Mouse (Mus musculus) c-Kit-positive CD71-positive TER-119-negative erythroid progenitor cells, embryonic 14.5 days (primary cell): ENCODE measurements at regions not wholly inside any gene's neighbourhood (a gene's known extent, or its start where the extent isn't known, plus 50 kb on each side); places are given as distances from the start of the nearest gene placed in this dataset.

Experiments used
- DNase-seq: peaks from one replicate; pipeline ENCODE4 v3.0.0-alpha.2; 2013; ENCODE audit warnings: low read depth

DNA sequence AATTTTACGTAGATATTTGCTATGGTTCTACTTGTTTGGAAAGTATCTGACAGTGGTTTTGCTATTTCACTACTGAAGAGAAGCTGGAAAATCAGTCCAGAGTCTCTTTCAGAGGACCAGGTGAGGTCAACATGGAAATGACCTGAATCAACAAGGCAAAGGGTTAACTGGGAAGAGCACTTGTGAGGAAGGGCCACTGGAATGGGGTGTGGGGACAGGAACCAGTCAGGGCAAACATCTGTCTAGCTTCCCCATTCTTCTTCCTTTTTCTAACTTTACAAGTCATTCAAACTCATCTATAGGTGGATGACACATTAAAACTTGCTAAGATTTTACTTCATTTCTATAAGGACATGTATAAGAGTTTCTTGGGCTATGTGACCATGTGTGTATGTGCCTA lies 283.7 kb downstream of the Gm11146 start:
- no peak for DNase-seq

DNA sequence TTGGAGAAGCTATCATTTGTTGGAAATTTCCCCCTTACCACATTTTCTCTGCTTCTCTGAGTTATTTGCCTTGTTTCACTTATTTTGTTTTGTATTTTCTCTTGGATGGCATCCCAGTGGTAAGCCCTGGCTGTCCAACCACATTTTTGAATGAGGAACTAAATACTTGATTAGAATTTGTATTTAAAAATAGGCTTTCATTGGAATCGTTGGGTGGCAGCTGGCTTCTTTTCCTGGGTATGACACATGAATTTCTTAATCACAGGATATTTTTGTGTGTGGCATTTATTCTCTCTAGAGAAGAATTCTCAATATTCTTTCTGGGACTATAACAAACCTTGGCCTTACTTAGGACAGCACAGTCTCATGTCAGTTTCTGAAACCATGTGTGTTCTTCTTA lies 286.5 kb downstream of the Gm11146 start:
- no peak for DNase-seq

DNA sequence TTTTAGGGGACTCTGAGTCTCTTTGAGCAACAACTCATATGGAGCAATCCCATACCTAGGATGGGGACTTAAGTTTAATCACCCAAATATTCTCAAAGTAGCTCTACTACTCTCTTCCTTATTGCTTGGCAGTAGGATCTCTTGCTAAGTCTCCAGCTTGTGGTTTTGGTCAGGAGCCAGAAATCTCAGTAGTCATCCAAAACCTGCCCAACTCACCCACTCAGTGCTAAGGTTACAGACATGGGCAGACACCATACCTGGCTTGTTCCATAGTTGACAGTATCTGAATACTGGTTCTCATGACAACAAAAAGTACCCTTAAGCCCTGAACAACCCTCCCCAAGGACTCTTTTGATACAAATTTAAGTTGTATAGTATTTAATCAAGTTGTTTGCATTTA lies 288.7 kb downstream of the Gm11146 start:
- DNase-seq, result no peak

DNA sequence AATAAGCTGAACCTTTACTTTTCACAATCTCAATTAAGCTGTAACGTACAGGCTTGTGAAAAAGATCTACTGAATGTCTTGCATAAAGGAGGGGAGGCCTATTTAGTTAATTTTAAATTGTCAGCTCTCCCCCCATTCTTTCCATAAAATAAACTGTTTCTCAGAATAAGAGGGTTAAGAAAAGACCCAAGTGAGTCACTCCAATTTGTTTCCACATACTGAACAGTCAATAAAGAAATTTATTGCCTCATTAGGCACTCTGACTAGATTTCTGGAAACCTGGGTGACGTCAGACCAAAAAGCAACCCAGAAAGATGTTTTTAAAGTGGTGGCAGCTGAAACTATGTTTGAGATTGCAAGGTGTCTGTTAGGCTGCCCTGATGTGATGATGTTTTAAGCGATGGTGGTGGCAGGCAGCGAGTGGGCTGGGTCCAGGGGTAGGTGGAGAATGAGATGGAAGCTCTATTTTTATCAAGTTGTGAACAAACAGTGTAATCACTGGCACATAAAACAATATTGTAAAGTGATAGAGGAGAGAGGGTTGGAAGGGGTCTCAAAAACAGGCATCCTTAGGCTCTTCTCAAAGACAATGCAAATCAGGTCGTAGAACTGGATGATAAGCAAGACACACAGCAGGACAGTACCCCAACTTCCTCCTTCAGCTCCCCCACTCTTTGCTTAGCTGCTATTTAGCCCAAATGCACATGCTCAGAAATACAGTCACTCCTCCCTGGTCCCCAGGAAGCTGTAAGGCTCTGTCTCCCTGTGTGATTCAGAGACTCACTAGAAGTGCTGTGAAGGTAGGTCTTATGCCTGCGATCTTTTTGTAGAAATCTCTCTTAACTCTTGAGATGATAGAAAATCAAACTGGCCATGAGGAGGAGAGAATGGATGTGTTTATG lies 288.0 kb downstream of the Usp25 start:
- DNase-seq, result no peak

DNA sequence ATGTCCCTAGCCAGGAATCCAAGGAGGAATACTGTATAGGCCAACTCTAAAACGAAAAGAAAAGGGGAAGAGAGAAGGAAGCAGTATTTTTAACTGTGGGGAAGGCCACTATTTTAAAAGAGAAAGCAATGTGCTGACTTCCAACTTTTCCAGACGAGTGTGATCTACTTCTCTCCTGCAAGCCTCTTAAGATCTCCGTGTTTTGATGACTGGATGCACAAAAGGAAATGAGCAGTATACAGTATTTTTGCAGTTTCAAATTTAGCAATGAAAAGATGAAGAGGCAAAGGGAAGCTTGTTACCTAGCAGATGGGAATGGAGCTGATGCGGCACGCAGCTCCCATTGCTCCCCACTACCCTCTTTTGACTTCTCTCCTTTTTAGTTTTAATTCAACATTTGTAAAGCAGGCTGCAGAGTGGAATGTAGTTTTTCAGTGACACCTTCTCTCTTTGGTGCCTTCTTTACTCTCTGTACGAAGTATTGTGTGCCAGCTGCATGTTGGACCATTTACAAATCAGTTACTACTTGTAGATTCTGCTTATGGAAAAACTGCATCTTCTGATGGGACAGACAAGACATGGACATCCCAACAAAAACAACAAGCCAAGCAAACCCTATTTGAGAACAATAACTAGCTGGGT lies 287.2 kb downstream of the Usp25 start:
- DNase-seq, result no peak

DNA sequence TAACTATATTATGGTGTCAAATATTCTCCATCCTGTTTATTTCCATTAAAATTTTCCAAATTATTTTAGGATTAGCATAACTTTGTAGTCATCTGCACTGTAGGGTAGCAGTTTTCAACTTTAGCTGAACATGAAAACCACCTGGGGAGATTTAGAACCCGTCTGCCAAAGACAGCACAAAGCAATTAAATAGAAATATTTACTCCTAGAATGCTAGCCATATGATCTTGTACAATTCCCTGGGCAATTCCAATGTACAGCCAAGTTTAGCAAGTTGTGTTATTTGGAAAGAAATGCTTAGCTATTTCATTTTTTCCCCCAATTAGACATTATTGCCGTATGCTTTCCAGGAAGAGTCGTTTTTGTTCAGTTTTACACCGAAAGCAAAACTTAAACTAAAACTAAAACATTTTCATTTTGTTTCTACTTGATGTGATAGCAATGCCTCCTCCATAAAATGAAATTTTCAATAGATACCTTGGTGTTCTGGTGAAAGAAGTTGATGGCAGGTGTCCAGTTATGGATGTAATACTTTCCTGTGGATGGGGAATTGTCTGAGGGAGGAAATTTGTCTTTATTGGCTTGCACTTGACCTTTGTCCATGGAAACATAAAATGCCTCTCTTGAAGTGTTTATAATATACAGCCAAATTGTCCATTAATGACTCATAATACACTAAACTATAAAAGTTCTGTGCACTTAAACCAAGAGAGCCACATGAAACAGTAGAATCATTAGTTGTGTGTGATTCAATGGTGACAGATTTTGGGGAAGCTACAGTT lies 282.3 kb downstream of the Usp25 start:
- DNase-seq, result no peak

- no peak for DNase-seq
Measured at GRCm38 (mm10) chr16:77292317-77292771, 278.8 kb downstream of the Usp25 start.

DNA sequence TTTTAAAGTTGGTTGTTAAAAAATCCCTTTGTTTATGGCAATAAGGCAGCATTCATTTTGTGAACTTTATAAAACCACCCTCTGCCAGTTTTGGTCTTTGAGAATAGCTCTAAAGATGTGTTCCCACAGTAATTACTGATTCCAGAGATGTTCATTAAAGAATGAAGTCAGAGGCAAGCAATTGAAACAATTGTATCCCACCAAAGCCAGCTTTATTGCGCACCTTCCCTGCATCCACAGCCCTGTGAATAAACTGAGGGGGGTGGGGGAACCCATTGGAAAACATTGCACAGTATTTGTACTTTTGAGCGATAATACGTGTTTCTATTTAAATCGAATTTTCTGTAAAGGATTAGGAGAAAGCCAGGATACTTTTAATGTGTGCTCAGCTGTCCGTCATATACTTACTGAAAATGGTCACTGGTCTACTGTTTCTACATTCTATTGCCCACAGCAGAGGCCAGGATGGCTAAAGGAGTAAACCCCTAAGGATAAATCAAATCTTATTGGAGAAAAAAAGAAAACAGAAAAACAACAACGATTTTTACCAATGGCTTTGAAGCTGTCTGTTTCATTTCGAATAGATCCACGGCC lies 278.3 kb downstream of the Usp25 start:
- DNase-seq, result no peak

- DNase-seq, result no peak
Measured at GRCm38 (mm10) chr16:77284205-77284604, 270.7 kb downstream of the Usp25 start.

GRCm38 (mm10) chr16:77279916-77280315 lies 266.4 kb downstream of the Usp25 start:
- DNase-seq, result no peak

DNA sequence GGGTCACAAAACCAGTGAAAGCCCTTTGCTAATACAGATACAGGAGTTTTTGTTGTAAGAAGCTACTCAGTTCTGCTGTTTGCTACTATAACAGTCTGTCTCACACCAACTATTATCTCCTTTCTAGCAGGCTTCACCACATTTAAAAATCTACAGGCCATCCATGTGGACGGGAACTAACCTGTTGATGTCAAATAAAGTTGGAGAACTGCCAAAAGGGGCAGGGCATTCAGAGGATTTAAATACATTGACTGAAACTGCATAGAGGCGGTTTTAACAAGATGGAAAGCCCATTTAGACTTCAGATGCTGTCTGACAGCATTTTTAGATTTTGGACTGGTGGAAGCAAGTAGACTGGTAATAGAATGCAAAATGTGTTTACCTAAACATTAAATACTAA lies 266.0 kb downstream of the Usp25 start:
- DNase-seq, result no peak

- DNase-seq, result no peak
Measured at GRCm38 (mm10) chr16:77273306-77273705, 259.8 kb downstream of the Usp25 start.

DNA sequence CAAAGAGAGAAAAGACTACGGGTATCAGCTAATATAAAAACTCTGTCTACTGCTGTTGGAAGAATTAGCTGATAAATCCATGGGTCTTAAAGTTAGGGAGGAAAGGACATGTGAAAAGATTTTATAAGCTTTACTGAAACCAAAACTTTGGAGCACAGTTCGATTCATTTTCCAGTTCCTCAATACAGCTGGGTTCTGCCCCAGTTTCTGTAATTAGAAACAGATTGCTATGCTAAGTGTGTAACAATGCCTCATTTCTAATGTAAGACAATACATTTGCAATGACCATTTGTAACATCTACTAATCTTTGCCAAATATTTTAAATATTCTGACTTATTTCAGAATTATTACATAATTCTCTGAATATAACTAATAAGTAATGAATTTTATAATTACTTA lies 255.4 kb downstream of the Usp25 start:
- no peak for DNase-seq

DNA sequence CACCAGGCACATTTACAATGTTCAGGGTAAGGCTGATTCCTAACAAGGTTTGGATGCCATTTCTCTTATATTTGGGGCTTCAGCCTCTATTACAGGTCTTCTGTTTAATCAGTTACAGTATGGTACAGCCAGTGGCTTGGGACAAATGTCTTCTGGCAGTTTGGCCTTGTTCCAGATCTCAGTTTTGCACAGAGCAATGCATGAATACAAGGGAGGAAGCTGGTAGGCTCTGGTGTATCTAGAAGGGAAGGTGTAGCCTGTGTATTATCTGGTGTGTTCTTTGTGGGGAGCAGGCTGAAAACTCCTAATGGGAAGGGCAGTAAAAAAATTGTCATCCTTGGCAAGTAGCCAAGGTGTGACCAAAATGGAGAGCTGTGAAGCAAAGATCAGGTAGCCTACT lies 254.2 kb downstream of the Usp25 start:
- DNase-seq, result no peak

GRCm38 (mm10) chr16:77252349-77252748 lies 238.8 kb downstream of the Usp25 start:
- DNase-seq, result no peak

DNA sequence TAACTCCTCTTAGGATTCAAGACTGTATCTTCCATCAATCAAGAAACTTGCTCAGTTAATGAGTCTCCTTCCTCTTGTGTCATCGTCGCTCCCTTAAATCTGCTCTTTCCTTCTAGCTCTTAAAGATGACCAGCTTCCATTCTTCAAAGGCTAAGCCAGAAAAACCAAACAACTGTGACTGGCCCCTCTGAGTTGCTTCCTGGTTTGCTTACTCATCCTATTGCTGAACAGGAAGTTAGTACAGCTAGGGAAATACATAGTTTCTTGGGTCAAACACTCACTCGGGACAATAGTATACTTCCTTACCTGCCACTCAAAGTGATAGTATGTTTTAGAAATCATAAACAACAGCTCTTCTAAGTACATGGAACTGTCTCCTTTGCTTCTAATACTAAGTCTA lies 237.9 kb downstream of the Usp25 start:
- DNase-seq, result no peak

DNA sequence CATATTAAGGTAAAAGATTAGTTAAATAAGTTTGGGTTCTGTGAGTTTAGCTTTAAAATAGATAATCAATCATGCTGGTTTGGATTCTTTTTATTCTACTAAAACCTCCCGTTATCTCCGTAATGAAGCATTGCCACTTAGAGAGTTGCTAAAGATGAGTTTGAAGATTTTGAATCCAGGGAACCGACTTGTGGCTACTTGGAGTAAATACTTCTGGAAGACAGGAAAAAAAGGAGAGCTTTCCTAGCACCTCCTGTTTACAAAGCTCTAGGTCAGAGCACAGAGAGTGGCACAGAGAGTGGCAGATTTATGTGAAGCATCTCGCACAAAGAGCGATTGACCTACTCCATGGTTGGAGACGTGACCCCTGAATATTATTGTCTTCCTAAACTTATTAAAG lies 227.4 kb downstream of the Usp25 start:
- no peak for DNase-seq

GRCm38 (mm10) chr16:77239176-77239790 lies 225.8 kb downstream of the Usp25 start:
- DNase-seq, result no peak

DNA sequence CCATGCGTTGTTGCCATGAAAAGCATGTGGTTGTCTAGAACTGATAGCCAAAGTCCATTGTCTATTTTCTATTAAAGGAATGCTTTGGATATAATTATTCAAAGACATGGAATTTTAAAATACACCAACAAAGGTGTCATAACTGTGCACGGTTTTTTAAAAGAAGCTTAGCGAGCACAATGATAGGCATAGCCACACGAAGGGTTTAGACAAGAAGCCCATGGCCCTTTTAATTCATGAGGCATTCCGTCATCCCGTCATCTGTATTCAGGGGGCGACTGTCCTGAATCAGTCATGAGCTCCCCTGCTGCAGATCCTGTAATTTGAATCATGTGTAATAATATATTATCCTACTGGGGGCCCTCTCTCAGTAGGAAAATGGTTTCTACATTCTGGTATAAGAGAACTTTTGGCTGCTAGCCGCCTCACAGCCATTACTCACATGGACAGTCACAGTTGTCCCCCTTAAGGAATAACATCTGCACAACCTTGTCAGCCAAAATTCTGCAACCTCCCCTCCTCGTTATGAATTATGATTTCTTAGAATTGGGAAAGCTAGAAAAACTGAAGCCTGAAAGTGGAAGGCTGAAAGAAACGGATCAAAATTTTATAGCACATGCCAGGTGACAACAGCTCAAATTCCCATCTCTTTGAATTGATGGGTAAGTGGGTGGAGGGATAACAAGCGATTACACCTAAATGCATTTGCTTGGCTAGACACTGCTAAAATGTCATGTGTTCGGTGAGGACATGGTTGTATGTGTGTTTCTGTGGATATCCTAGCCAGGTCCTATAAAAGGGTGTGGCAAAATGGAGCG lies 225.1 kb downstream of the Usp25 start:
- DNase-seq, result no peak

DNA sequence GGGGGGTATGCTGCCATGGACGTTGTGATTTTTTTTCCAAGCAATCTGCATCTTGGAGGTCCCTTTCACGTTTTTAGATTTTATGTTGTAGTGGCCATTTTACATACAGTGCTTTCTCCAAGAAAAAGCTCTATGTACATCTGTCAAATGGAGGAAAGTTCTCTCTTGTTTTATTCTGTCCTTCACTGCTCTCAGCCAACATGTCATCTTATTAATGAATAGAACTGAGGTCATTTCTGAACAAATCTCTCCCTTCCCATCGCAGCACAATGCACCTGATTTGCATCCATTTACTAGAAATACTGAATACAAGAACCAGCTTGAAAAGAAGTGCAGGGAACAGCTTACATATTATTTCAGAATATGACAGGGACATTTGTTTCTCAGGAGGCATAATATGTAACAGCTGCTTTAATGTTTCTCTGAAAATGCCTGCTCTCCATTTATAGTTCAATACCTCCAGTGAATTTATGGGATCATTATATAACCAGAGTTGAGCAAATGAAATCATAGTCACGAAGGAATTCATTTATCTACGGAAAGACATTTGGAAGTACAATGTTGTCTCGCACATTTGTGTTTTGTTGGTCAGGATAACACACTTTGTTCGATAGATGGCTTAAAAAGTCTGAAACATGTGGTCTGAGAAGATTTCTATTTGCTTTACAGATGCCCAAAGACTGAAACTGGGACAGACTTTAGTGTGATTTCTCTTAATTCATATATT lies 224.3 kb downstream of the Usp25 start:
- DNase-seq, result no peak
